Mouse (Mus musculus) cerebral cortex, adult 2 months (tissue): Measurements from ENCODE around the gene S100a11.

Experiments
- WGBS: fragments of 180-500 bp; shearing (Covaris S2); methylation state at CpG from one replicate; pipeline ENCODE4 v1.1.7; 2018; 5-methylcytosine and 5-hydroxymethylcytosine counted together

Gene S100a11

DNA sequence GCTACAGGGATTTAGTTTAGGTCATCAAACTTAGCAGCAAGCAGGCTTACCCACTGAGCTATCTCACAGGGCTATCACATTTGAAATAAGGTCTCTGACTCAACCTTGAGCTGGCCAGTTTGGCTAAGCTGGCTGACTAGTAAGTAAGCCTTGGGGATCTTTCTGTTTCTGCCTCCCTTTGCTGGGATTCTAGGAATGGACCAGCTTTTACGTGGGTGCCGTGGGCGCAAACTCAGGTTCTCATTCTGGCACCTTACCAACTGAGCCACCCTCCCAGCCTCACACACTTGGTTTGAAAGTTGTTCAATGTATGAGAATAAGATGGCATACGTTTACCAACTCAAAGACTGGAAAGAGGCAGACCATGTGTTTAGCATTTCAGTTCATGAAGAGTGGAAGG is 42.9 kb downstream of the S100a11 start:
- WGBS: 60% methylated on average over 4 of the region's 4 CpGs

DNA sequence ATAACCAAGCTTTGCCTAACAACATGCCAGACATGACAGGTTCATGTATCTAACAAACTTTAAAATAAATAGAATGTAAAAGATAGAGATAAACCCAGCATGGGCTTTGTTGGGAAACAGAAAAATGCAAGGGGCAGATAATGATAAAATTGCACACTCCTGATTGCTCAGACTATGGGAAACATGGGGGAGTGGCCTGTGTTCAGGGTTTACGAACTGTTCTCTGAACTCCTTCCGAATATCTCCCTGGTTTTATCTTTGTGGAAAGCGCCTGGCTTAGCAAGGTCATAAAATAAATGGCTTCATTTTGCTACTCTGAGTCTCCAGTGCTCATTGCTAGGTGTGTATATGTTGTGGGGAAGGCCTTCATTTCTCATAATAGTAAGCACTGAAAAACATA is 46.6 kb downstream of the S100a11 start:
- 98% methylated on average over 3 of the region's 3 CpGs for WGBS

DNA sequence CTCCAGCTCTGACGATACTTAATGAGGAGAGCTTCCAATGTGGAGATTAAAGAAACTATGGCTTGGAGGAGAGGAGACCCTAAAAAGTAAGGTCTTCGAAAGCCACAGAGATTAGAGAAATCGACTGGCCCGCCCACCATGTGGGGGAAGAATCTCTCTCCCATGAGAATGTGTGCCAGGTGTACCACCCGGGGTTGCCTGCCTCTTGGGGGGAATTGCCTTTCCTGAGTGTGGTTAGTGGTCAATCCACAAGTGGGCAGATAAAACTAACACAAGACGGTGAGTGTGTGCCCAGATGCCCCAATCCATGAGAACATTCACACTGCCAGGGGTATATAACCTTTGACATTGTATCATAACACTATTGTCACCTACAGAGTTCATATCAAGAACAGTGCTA is 47.4 kb downstream of the S100a11 start:
- WGBS: 92% methylated on average over 6 of the region's 6 CpGs

DNA sequence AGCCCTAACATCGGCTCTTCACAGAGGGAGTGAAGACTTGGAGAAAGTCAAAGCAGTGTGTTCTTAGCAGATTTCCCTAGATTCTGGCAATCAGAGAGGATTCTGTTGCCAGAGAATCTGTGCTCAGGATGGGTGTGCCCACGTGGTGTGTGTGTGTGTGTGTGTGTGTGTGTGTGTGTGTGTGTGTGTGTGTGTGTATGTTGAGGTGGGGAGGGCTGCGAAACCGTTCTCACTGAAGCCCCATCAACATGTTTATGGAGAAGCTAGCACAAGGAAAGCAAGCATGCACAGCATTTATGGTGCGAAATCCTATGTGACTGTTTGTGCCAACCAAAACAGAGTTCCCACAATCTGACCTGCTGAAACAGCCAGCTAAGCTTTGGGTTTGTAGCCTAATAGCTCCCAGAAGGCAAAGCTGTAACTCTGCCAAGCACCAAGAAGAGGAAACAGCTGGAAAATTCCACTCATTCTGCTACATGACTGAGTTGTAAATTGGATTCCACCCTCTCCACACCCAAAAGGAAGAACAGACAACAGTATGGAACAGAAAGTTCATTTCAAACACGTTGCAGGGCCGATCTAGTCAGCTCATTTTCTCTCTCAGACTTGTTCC is 48.2 kb downstream of the S100a11 start:
- 16% methylated on average over 7 of the region's 7 CpGs for WGBS

DNA sequence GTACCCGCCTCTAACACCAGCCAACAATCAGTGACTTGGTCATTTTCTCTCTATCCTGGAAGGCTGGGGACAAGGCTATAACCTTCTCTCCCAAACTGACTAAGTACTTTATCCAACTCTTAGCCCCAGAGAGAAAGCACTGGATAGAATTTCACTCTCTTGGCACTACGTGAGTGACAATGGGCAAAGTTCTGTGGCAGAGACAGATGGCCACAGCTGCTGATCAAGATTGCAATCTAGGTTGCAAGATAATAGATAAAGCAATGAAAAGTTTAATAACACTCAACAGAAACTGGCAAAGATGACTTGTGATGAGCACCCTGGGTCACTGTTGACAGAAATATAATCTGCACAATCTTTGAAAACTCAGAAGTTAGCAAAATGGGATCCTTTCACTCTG is 48.8 kb downstream of the S100a11 start:
- WGBS: 43% methylated on average over 2 of the region's 2 CpGs

DNA sequence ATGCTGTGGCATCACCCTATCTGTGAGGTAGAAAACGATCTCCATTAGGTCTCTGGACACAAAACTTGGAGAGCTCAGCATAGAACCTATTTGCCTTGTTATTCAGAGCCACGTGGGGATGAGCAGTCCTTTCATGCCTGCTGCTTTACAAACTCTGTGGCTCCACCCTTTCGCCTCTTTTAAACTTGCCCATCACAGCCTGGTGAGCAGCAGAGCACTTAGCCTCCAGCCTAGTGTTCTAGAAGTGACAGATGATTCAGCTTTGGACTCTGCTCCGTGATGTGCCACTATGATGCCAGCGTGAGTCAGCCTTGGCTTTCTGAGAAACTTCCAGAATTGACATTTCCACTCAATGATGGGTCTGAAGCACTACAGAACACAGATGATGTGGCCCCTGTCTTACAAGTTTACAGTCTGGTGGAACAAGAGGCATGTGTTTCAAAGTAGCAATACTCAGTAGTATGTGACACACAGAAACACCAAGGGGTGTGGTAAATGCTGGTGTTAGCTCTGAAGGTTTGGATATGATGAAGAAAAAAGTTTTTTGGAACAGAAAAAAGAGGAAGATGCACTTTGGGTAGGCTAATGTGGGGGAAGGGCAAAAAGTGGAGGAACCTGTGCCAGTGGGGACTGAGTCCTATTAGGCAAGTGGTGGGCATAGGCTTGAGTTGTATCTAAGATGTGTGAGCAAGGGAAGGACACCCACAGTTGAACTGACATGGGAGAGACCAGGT is 51.9 kb downstream of the S100a11 start:
- WGBS: 63% methylated on average over 5 of the region's 5 CpGs
